Mouse (Mus musculus): Measurements from ENCODE around the gene Cyp2s1. TPM values are rescaled to one million over a fixed set of nuclear protein-coding genes. Genes with fewer than 3 reads are reported as not detected.

Gene Cyp2s1
- polyA plus RNA-seq, 1 experiment from 2014 or later, result 2.6 TPM

DNA sequence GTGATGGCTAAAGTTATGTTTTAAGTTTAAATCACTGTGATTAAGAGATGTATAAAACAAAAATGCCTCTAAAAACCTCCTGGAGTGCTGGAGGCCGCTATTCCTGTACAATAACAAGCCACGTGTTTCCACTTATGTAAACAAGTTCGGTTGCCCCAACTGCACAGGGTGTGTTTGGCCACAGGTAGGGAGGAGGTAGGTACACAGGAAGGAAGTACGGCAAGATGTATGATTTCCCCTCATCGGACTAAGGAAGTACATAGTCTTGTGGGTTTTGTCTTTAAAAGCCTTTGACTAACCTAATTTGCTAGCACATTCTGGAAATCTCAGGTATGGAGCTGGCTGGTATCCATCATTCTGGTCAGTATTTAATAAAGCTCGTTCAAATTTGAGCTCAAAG lies 9.3 kb upstream of the Cyp2s1 start:
- H3K9ac ChIP-seq (ENCODE audit: low read depth, low read length), result no peak overlapping the region
- no peak for DNase-seq (ENCODE audit: low spot score)
- peaks cover 5% of the 10 kb centered on the region; the same call in 1 of the 2 replicates for H3K4me1 ChIP-seq (replicated peaks; ENCODE audit: control insufficient read depth, insufficient read depth, low read length)
- no peak for ATAC-seq (replicated peaks; ENCODE audit: low FRiP score)
- H3K36me3 ChIP-seq (ENCODE audit: control insufficient read depth, insufficient read depth, low read length), result no peaks in the 10 kb centered on the region
- no peak overlapping the region for H3K27ac ChIP-seq (ENCODE audit: low read depth, low read length)
- H3K4me2 ChIP-seq, result no peak overlapping the region
- 65% methylated on average over 6 of the region's 6 CpGs for WGBS
- no peaks in the 10 kb centered on the region for H3K9me3 ChIP-seq (ENCODE audit: control insufficient read depth, low read length)
- H3K4me3 ChIP-seq (ENCODE audit: low read depth, low read length), result no peak overlapping the region
- H3K27me3 ChIP-seq (replicated peaks; ENCODE audit: control insufficient read depth, insufficient read depth, low read length), result no peaks in the 10 kb centered on the region

- Histone ChIP-seq H3K4me2 (no peak overlapping the region), H3K36me3 (ENCODE audit: control insufficient read depth, insufficient read depth, low read length) (no peaks in the 10 kb centered on the region), H3K9me3 (ENCODE audit: control insufficient read depth, low read length) (no peaks in the 10 kb centered on the region), H3K27me3 (replicated peaks; ENCODE audit: control insufficient read depth, insufficient read depth, low read length) (no peaks in the 10 kb centered on the region), H3K27ac (ENCODE audit: low read depth, low read length) (no peak overlapping the region), H3K4me1 (replicated peaks; ENCODE audit: control insufficient read depth, insufficient read depth, low read length) (peaks cover 5% of the 10 kb centered on the region; the same call in 1 of the 2 replicates), H3K9ac (ENCODE audit: low read depth, low read length) (no peak overlapping the region), H3K4me3 (ENCODE audit: low read depth, low read length) (no peak overlapping the region)
- DNase-seq (ENCODE audit: low spot score) (no peak), ATAC-seq (replicated peaks; ENCODE audit: low FRiP score) (no peak)
- WGBS, result 47% methylated on average over 9 of the region's 9 CpGs
Observed at GRCm38 (mm10) chr7:25825043-25825442, 8.3 kb upstream of the Cyp2s1 start.

GRCm38 (mm10) chr7:25815571-25815970 lies 1.1 kb downstream of the Cyp2s1 start:
- H3K36me3 ChIP-seq (ENCODE audit: control insufficient read depth, insufficient read depth, low read length), result no peaks in the 10 kb centered on the region
- no peak overlapping the region for H3K27ac ChIP-seq (ENCODE audit: low read depth, low read length)
- no peaks in the 10 kb centered on the region for H3K9me3 ChIP-seq (ENCODE audit: control insufficient read depth, low read length)
- DNase-seq (ENCODE audit: low spot score) (no peak), ATAC-seq (replicated peaks; ENCODE audit: low FRiP score) (no peak)
- H3K9ac ChIP-seq (ENCODE audit: low read depth, low read length), result no peak overlapping the region
- WGBS, result 13% methylated on average over 7 of the region's 7 CpGs
- H3K4me1 ChIP-seq (replicated peaks; ENCODE audit: control insufficient read depth, insufficient read depth, low read length), result peaks cover 7% of the 10 kb centered on the region
- no peak overlapping the region for H3K4me3 ChIP-seq (ENCODE audit: low read depth, low read length)
- peaks cover 30% of the 10 kb centered on the region for H3K27me3 ChIP-seq (replicated peaks; ENCODE audit: control insufficient read depth, insufficient read depth, low read length)
- H3K4me2 ChIP-seq, result peak overlapping the region; percentile 84

DNA sequence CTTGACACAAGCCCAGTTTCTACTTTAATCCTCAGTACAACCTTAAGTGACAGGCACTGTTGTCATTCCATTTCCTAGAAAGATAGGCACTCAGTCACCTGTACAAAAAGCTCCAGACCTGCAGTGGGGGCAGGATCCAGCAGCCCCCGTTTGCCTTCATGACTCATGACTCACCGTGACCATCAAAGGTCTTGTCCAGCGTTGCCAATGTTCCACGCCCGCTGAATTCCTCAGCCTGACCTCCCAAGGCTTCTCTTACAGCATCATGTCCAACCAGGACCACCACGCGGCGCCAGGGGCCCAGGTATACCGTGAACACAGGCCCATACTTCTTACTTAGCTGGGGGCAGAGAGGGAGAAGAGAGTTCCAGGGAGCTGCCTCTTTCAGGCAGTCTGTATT lies 2.0 kb downstream of the Cyp2s1 start:
- H3K9ac ChIP-seq (ENCODE audit: low read depth, low read length), result no peak overlapping the region
- H3K4me1 ChIP-seq (replicated peaks; ENCODE audit: control insufficient read depth, insufficient read depth, low read length), result peaks cover 7% of the 10 kb centered on the region
- DNase-seq (ENCODE audit: low spot score) (no peak), ATAC-seq (replicated peaks; ENCODE audit: low FRiP score) (no peak)
- H3K27ac ChIP-seq (ENCODE audit: low read depth, low read length), result no peak overlapping the region
- WGBS, result 72% methylated on average over 9 of the region's 9 CpGs
- H3K36me3 ChIP-seq (ENCODE audit: control insufficient read depth, insufficient read depth, low read length), result no peaks in the 10 kb centered on the region
- H3K9me3 ChIP-seq (ENCODE audit: control insufficient read depth, low read length), result no peaks in the 10 kb centered on the region
- no peak overlapping the region for H3K4me2 ChIP-seq
- H3K27me3 ChIP-seq (replicated peaks; ENCODE audit: control insufficient read depth, insufficient read depth, low read length), result peaks cover 30% of the 10 kb centered on the region
- no peak overlapping the region for H3K4me3 ChIP-seq (ENCODE audit: low read depth, low read length)

- no peak overlapping the region for H3K27ac ChIP-seq (ENCODE audit: low read depth, low read length)
- H3K36me3 ChIP-seq (ENCODE audit: control insufficient read depth, insufficient read depth, low read length), result no peaks in the 10 kb centered on the region
- no peak overlapping the region for H3K4me2 ChIP-seq
- no peaks in the 10 kb centered on the region for H3K9me3 ChIP-seq (ENCODE audit: control insufficient read depth, low read length)
- peaks cover 7% of the 10 kb centered on the region for H3K4me1 ChIP-seq (replicated peaks; ENCODE audit: control insufficient read depth, insufficient read depth, low read length)
- no peak overlapping the region for H3K4me3 ChIP-seq (ENCODE audit: low read depth, low read length)
- ATAC-seq (replicated peaks; ENCODE audit: low FRiP score) (no peak), DNase-seq (ENCODE audit: low spot score) (no peak)
- H3K9ac ChIP-seq (ENCODE audit: low read depth, low read length), result no peak overlapping the region
- peaks cover 30% of the 10 kb centered on the region for H3K27me3 ChIP-seq (replicated peaks; ENCODE audit: control insufficient read depth, insufficient read depth, low read length)
- 50% methylated on average over 1 of the region's 1 CpGs for WGBS
Observed at GRCm38 (mm10) chr7:25812195-25812594, 4.5 kb downstream of the Cyp2s1 start.

- WGBS, result 76% methylated on average over 2 of the region's 2 CpGs
- no peak for DNase-seq (ENCODE audit: low spot score)
Observed at GRCm38 (mm10) chr7:25811716-25812115, 5.0 kb downstream of the Cyp2s1 start.

DNA sequence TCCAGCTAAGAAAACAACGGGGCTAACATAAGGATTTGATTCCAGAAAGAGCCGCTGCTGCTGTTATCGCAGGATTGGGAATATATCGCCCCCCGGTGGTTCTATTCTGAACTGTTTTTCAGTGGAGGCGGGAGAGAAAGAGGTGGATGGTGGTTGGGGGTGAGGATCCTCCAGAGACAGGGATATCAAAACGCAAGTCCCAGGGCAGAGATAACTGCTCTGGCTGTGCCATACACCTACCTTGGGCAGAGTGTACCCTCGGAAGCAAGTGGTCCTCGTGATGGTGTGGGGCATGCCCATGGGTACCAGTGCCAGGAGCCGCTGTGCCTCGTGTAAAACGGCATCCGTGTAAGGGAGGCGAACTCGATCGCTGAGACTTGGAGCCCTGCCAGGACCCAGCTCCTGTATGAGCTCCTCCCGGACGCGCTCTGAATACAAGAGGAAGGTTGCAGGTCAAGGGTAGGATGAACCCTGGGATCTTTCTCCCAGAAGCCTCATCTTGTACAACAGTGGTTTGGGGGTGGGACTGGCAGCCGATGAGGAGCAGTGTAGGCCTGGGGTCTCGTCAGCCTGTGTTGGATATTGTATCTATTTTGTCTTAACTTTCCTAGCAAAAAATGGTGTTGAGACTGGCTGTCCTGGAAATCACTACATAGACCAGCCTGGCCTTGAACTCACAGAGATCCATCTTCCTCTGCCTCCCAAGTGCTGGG lies 10.9 kb downstream of the Cyp2s1 start:
- peak; percentile 18; the same call in 1 of the 2 replicates for ATAC-seq (replicated peaks; ENCODE audit: low FRiP score)
- 0 out of 2 replicates have a peak overlapping the region, but pooled peaks have one; percentile 25 for H3K9ac ChIP-seq (ENCODE audit: low read depth, low read length)

More at GRCm38 (mm10) chr7:25811716-25812115, 5.0 kb downstream of the Cyp2s1 start:
- Histone ChIP-seq H3K9ac (ENCODE audit: low read depth, low read length) (no peak overlapping the region), H3K36me3 (ENCODE audit: control insufficient read depth, insufficient read depth, low read length) (no peaks in the 10 kb centered on the region), H3K9me3 (ENCODE audit: control insufficient read depth, low read length) (no peaks in the 10 kb centered on the region), H3K4me2 (no peak overlapping the region), H3K4me1 (replicated peaks; ENCODE audit: control insufficient read depth, insufficient read depth, low read length) (peaks cover 7% of the 10 kb centered on the region), H3K4me3 (ENCODE audit: low read depth, low read length) (no peak overlapping the region), H3K27me3 (replicated peaks; ENCODE audit: control insufficient read depth, insufficient read depth, low read length) (peaks cover 27% of the 10 kb centered on the region), H3K27ac (ENCODE audit: low read depth, low read length) (no peak overlapping the region)
- ATAC-seq (replicated peaks; ENCODE audit: low FRiP score), result no peak

DNA sequence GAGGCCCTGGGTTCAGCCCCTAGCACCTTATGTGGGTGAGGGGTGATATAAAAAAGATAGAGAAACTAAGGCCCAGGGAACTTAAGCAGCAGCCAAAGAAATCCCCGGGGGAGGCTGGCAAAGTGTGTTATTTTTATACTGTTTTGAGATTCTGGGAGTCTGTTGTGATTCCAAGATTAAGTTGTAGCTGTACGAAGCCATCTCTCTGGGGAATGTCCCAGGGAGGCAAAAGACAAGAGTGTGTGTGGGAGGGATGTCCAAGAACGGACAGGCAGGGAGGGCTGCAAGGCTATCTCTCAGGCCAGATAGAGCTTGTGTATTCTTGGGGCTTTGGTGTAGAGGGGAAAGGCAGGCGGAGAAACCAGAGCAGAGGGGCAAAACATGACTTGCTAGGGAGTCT lies 11.9 kb downstream of the Cyp2s1 start:
- H3K4me1 ChIP-seq (replicated peaks; ENCODE audit: control insufficient read depth, insufficient read depth, low read length), result peaks cover 9% of the 10 kb centered on the region
- H3K9me3 ChIP-seq (ENCODE audit: control insufficient read depth, low read length), result no peaks in the 10 kb centered on the region
- H3K4me3 ChIP-seq (ENCODE audit: low read depth, low read length), result no peak overlapping the region
- no peaks in the 10 kb centered on the region for H3K27me3 ChIP-seq (replicated peaks; ENCODE audit: control insufficient read depth, insufficient read depth, low read length)
- WGBS, result 59% methylated on average over 4 of the region's 4 CpGs
- no peak for DNase-seq (ENCODE audit: low spot score)
- H3K9ac ChIP-seq (ENCODE audit: low read depth, low read length), result no peak overlapping the region
- ATAC-seq (replicated peaks; ENCODE audit: low FRiP score), result no peak
- no peaks in the 10 kb centered on the region for H3K36me3 ChIP-seq (ENCODE audit: control insufficient read depth, insufficient read depth, low read length)
- H3K27ac ChIP-seq (ENCODE audit: low read depth, low read length), result no peak overlapping the region
- no peak overlapping the region for H3K4me2 ChIP-seq

More for the DNA sequence above, 10.9 kb downstream of the Cyp2s1 start:
- Histone ChIP-seq H3K27ac (ENCODE audit: low read depth, low read length) (no peak overlapping the region), H3K9me3 (ENCODE audit: control insufficient read depth, low read length) (no peaks in the 10 kb centered on the region), H3K4me3 (ENCODE audit: low read depth, low read length) (no peak overlapping the region), H3K4me2 (0 out of 2 replicates have a peak overlapping the region, but pooled peaks have one; percentile 29), H3K27me3 (replicated peaks; ENCODE audit: control insufficient read depth, insufficient read depth, low read length) (no peaks in the 10 kb centered on the region), H3K4me1 (replicated peaks; ENCODE audit: control insufficient read depth, insufficient read depth, low read length) (peaks cover 9% of the 10 kb centered on the region), H3K36me3 (ENCODE audit: control insufficient read depth, insufficient read depth, low read length) (no peaks in the 10 kb centered on the region)
- 32% methylated on average over 21 of the region's 21 CpGs for WGBS
- DNase-seq (ENCODE audit: low spot score), result peak; percentile 75

GRCm38 (mm10) chr7:25803460-25803859 lies 13.3 kb downstream of the Cyp2s1 start:
- H3K9ac ChIP-seq (ENCODE audit: low read depth, low read length), result no peak overlapping the region
- H3K27me3 ChIP-seq (replicated peaks; ENCODE audit: control insufficient read depth, insufficient read depth, low read length), result no peaks in the 10 kb centered on the region
- ATAC-seq (replicated peaks; ENCODE audit: low FRiP score) (no peak), DNase-seq (ENCODE audit: low spot score) (no peak)
- H3K9me3 ChIP-seq (ENCODE audit: control insufficient read depth, low read length), result 0 out of 2 replicates have a peak, but pooled peaks cover under 1% of the 10 kb centered on the region
- 59% methylated on average over 13 of the region's 13 CpGs for WGBS
- H3K4me3 ChIP-seq (ENCODE audit: low read depth, low read length), result no peak overlapping the region
- H3K4me2 ChIP-seq, result no peak overlapping the region
- no peak overlapping the region for H3K27ac ChIP-seq (ENCODE audit: low read depth, low read length)
- no peaks in the 10 kb centered on the region for H3K36me3 ChIP-seq (ENCODE audit: control insufficient read depth, insufficient read depth, low read length)
- peaks cover 9% of the 10 kb centered on the region for H3K4me1 ChIP-seq (replicated peaks; ENCODE audit: control insufficient read depth, insufficient read depth, low read length)

All from liver, embryonic 11.5 days (tissue).